Mouse (Mus musculus): Measurements from ENCODE around the gene Cstf1.

GRCm38 (mm10) chr2:172411091-172411490 is 40.6 kb downstream of the Cstf1 start:
- TF ChIP-seq ZNF384 (IDR thresholded peaks at IDR 0.05; ENCODE audit: low read depth, low read length) (no peak), HCFC1 (IDR thresholded peaks at IDR 0.05; ENCODE audit: borderline replicate concordance, insufficient read depth, low read length) (no peak)

All from ES-E14 (cell line).